Mouse (Mus musculus) skeletal muscle tissue, postnatal 0 days (tissue): Measurements from ENCODE around the gene 2410004P03Rik. TPM values are rescaled to one million over a fixed set of nuclear protein-coding genes. Genes with fewer than 3 reads are reported as not detected.

Experiments
- polyA plus RNA-seq: library from polyadenylated mRNA; unstranded; fragments of >200 nt; fragmentation: Nextera tagmentation; extraction: Ambion mirVana; gene quantifications from 2 replicates; pipeline ENCODE4 v1.2.1, GENCODE M21; 2015

The 2410004P03Rik gene
- 0.09 and 0.13 TPM in 2 replicates for polyA plus RNA-seq

GRCm38 (mm10) chr12:17011100-17011870 is at the start of gene 2410004P03Rik:
Gene 2410004P03Rik (minus strand): TSS chr12:17011727.

GRCm38 (mm10) chr12:16999739-17000497 is 11.6 kb downstream of the 2410004P03Rik start, which contains the start of gene Pqlc3:
Gene Pqlc3 (minus strand): TSS chr12:17000408.

Other genes starting within 250 kb of the 2410004P03Rik start
- gene Greb1, start 210.8 kb downstream of the 2410004P03Rik start, polyA plus RNA-seq: 0.17 and 0.53 TPM in 2 replicates
- gene E2f6, start 200.8 kb downstream of the 2410004P03Rik start, polyA plus RNA-seq: 44.9 and 45.4 TPM in 2 replicates
- gene Rock2, start 116.8 kb downstream of the 2410004P03Rik start, polyA plus RNA-seq: 26.7 and 30.9 TPM in 2 replicates
- gene Pqlc3, start 11.3 kb downstream of the 2410004P03Rik start, polyA plus RNA-seq: 3.0 and 6.1 TPM in 2 replicates
- 4.1 and 5.7 TPM in 2 replicates for gene Kcnf1, start 165.2 kb upstream of the 2410004P03Rik start, polyA plus RNA-seq